Mouse (Mus musculus) layer of hippocampus, adult 11-12 months (tissue): Measurements from ENCODE around the gene Ces3b.
"Not testable (repeated sequence)": the region's sequence is repeated elsewhere in the genome, so short reads cannot be mapped to it uniquely, and the experiment has no call there.

Experiments used
- DNase-seq: peaks from one replicate; pipeline ENCODE4 v3.0.0; 2022; ENCODE audit warnings: low spot score

Gene Ces3b

DNA sequence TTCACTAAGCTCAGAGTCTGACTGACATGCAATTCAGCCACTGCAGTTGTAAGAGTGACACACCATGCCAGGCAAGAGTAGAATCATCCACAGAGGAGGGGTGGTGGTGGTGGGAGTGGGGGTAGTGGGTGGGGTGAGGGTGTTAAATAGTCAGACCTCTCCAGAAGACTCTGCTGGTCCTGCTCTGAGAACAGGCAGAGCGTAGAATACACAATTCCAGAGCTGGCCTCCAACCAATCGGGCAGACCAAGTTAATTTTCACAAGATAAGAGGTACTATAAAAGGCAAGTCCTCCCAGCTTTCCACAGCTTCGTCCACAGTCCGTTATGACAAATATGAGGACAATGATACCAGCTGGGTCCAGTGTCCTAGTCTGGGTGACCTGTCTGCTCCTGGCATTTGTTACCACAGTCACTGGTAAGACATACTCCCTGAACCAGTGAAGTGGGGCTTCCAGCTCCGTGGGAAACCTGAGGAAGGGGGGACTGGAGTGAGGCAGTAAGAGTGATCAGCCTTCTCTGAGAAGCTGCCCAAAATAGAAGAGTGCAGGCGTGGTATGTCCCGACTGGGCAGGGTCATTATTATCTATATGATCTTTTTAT is at the start of gene Ces3b:
TSS of gene Ces3b (plus strand) at position 305 of the 602 bp plus-strand sequence.
- no peak for DNase-seq

GRCm38 (mm10) chr8:105043510-105043909 is 40.0 kb upstream of the Ces3b start:
- DNase-seq = no peak

GRCm38 (mm10) chr8:105045824-105046401 is 37.6 kb upstream of the Ces3b start:
- DNase-seq = no peak

GRCm38 (mm10) chr8:105048371-105048854 is 35.1 kb upstream of the Ces3b start, which contains the start of gene Ces3a:
Ces3a (plus strand) TSS chr8:105048601.
- DNase-seq = no peak

GRCm38 (mm10) chr8:105056211-105056610 is 27.3 kb upstream of the Ces3b start:
- DNase-seq = no peak

DNA sequence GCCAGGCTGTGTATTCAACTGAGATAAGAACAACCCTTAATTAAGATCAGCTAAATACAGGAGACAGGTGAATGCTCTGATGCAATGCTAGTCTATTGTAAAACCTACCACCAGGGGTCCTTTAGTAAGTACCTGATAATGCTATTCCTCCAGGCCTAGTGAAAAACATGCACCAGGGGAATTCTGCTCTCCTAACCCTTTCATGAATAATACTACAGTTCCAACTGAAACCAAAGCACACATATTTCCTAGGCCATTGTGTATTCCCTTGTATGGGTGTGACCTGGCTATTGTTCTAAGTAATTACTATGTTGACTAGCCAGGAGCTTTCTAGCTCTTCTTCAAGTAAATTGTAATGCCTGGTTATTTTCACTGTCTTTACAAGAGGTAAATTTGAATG is 23.5 kb upstream of the Ces3b start:
- DNase-seq = no peak

DNA sequence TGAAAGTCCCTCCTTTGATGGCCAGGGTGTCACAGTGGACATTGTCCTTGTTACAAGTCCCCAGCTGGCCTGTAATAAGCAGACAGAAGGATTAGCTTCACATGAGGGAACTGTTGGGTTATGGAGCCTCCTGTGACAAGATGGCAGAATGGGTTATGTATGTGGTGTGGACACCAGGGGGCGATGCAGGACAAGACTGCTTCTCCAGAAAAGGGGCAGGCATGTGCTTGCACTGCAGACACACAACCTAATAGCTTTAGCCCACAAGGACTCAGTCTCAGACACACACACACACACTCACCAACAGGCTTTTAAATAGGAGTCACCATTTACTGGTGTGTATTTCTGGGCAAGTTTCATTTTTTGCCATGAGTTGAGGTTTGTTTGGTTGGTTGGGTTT is 16.8 kb upstream of the Ces3b start:
- DNase-seq = no peak

DNA sequence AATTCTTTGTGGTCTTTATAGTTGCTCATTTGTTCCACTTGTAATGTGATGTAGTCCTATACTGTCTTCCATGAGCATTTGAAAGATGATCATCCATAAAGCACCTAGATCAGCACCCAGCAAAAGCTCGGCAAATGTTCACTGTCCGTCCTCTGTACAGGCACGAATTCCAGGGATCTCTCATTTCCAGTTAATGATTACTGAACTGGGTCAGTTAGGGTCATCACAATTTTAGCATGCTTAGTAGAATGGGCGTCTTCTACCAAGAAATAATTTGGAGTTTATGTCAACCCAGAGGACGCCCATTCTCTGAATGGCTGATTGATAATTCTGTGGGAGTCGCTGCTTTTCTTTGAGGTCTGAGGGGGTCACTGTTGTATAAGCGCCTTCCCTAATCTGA is 15.6 kb upstream of the Ces3b start:
- DNase-seq = not testable (repeated sequence)

GRCm38 (mm10) chr8:105068971-105069370 is 14.6 kb upstream of the Ces3b start:
- no peak for DNase-seq

DNA sequence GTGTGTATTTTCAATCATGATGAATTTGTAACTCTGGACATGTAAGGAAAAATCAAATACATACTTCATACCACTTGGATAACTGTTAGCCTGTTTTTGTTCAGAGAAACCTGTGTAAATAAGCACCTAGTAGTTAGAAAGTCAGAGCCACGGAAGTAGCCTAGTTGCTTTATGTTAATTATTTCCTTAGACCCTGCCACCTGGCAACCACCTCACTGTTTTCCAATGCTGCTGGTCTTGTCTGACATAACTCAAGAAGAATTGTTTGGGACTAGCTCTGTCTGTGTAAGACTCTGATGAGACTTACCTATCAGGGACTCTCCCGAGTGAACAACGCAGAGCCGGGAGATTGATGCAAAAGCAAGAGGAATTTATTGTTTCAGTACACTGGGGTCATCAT is 7.0 kb upstream of the Ces3b start:
- no peak for DNase-seq

DNA sequence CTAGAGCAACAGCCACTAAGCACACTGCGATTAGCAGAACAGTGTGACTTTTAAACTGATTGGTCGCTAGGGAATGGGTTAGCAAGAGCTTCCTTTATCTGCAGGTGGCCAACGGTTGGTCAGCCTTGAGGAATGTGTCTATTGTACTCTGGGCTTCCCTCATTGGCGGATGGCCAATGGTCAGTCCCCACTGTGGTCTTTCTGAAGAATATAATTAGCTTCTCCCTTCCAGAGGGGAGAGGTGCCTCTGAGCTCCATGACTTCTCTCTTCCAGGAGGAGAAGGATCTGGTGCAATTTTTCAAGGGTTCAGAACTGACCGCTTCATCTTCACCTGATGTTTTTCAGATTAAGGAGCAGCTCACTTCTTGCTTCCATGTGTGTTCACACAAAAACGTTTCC is 6.5 kb upstream of the Ces3b start:
- DNase-seq = no peak

GRCm38 (mm10) chr8:105078591-105078990 is 5.0 kb upstream of the Ces3b start:
- DNase-seq = no peak

DNA sequence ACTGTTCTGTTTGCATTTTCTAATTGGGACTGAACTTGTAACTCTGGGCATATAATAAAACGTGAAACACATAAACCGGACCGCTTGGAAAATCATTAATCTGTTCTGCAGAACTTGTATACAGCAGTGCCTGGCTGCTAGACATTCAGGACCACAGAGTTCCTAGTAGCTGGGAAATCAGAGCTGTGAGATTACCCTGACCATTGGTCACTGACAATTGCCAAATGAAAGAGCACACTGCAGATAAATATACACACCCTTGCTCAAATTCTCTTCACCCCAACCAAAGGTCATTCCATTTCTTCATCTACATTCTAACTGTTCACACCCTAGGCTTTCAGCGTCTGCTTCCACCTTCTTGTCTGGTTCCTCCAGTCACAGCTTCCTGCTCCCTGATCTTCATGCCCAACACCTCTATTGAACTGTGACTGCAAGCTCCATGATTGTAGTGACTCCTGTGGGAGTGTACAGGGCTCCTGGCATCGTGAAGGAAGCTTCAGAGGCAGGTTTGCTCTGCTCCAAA is 2.7 kb upstream of the Ces3b start:
- DNase-seq = no peak

GRCm38 (mm10) chr8:105088166-105088565 is 4.6 kb downstream of the Ces3b start:
- DNase-seq = not testable (repeated sequence)

GRCm38 (mm10) chr8:105088581-105088980 is 5.0 kb downstream of the Ces3b start:
- DNase-seq = no peak

- DNase-seq = no peak
Measured at GRCm38 (mm10) chr8:105093992-105094391, 10.4 kb downstream of the Ces3b start.

GRCm38 (mm10) chr8:105102101-105102785 is 18.7 kb downstream of the Ces3b start:
- DNase-seq = not testable (repeated sequence)

- not testable (repeated sequence) for DNase-seq
Measured at GRCm38 (mm10) chr8:105103701-105104100, 20.1 kb downstream of the Ces3b start.

DNA sequence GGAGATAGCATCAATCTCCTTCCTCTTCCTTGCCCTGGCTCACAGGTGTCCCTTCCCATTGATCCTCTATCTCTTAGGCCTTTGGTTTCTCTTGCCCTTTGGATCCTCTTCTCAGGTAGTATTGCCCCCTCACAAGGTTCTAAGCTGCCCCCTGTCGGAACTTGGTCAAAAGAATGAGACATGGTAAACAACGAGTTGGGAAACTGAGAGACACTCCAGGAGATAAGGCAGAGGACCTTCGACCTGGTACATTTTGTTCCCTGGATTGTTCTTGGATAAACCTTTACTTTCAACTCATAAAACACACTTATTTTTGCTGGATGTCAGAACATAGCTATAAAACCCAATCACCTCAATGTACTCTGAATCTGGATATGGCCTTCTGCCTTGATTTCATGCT is 20.7 kb downstream of the Ces3b start:
- DNase-seq = no peak

DNA sequence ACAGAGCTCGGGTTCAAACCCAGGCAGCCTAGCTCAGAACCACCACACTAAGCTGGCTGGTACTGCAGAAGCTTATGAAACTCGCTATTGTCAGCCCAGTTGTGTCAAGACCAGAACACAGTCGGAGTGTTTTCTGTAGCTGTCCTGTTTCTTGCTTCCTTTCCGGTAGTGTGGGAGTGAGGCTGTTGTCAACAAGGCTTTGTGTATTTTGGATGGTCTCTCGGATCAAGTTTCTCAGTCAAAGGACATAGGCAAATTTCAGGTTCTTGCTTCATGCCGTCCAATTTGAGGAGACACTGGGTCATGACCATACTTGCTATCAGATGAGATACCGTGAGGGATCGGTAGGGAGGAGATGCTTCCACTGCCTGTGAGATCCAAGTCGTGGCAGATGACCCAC is 46.3 kb downstream of the Ces3b start:
- no peak for DNase-seq

- DNase-seq = no peak
Measured at GRCm38 (mm10) chr8:105131509-105131908, 48.0 kb downstream of the Ces3b start, which contains the start of gene Ces4a. Ces4a (plus strand) TSS chr8:105131800.

DNA sequence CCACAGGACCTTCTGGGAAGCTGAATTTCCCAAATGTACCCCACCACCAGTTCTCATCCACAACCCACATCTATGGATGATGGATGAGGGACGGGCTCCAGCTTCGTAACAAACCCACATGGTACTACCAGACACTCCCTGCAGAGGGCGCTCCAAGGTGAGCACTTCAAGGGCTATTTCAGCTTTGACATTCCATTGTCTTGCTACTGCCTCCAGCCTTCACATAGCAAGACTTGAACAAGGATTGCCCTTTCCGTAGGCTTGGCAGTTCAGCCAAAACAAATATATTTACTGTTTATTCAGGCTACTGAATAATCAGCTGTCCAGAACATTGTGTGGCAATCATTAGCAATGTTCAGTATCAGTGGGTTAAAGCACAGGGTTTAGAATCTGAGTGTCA is 54.9 kb downstream of the Ces3b start:
- DNase-seq = peak; percentile 71

- DNase-seq = no peak
Measured at GRCm38 (mm10) chr8:105142395-105142794, 58.8 kb downstream of the Ces3b start.
